Mouse (Mus musculus) adrenal gland, postnatal 25 days (tissue): ENCODE measurements around the gene Gm10306. TPM values are rescaled to one million over a fixed set of nuclear protein-coding genes. Genes with fewer than 3 reads are reported as not detected.

Experiments
- DNase-seq: peaks from one replicate; pipeline ENCODE4 v3.0.0; 2021; ENCODE audit warnings: mixed read lengths
- long read RNA-seq: library from polyadenylated mRNA; stranded (forward); transcript quantifications from one replicate; pipeline ENCODE4 v2.0.0, GENCODE M21; 2021
- total RNA-seq: library from RNA; stranded (reverse); gene quantifications from 2 replicates; pipeline ENCODE4 v1.2.3, GENCODE M21; 2021

The Gm10306 gene
- not detected in 2 replicates for total RNA-seq
- long read RNA-seq, partial matches to known transcripts, result 0 of 1 reads
- long read RNA-seq, other reads (novel, unspliced or antisense), result 0 of 1 reads

DNA sequence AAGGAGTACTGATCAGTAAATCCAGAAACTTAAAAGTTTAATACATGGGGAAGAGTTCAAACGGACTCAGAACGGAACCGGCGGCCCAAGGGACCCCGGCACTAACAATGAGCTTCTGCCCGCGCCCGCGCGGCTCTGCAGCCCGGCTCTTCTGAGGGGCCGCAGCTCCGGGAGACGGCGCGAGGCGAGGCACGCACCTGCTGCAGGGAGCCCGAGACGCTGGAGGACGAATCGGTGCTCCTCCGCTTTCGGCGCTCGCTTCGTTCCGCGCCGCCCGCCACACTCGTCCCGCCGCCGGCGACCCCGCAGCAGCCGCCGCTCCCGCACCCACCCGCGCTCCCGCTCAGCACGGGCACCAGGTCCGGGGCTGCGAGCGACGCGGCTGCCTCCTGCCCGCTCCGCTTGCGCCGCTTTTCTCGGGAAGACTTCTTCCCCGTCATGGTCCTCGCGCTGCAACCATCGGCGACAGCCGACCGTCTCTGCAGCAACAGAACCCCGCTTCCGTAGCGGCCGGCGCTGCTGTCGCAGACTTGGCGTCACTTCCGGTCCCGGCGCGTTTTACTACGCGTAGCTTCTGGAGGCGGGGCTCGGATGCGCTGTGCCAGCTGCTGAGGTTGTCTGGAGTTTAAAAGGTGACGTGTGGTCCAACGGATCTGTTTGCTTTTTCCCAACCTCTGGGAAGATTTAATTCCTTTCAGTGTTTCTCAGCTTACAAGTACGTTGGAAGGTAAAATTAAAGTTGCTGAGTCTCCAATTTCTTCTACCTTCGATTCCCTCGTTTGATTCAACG, at the start of gene Gm10306, which contains the start of gene Caap1:
TSS of gene Gm10306 (plus strand) at position 282 of the 790 bp plus-strand sequence.
TSS of gene Caap1 (minus strand) at position 532 of the 790 bp plus-strand sequence.
- DNase-seq, result peak; percentile 95

GRCm38 (mm10) chr4:94515366-94515765, 41.0 kb upstream of the Gm10306 start:
- no peak for DNase-seq

GRCm38 (mm10) chr4:94517631-94518030, 38.7 kb upstream of the Gm10306 start:
- DNase-seq, result peak; percentile 59

DNA sequence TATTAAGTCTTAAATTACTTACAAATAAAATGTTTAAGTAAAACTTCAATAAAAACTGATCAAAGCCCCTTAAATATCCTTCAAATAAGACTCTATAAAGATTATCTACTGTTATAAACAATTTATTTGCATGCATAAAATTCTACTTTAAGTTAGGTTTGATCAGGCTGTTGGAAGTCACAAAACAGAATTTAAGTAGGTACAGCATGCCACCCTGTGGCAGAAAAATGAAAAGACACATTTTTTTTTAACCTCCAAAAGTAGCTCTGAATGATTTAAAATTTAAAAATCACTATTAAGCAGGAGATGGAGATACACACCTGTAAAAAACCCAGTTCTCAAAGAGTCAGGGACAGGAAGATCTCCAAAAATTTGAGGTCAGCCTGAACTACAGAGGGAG, 33.0 kb upstream of the Gm10306 start:
- DNase-seq, result no peak

GRCm38 (mm10) chr4:94529448-94529847, 26.9 kb upstream of the Gm10306 start:
- DNase-seq, result no peak

DNA sequence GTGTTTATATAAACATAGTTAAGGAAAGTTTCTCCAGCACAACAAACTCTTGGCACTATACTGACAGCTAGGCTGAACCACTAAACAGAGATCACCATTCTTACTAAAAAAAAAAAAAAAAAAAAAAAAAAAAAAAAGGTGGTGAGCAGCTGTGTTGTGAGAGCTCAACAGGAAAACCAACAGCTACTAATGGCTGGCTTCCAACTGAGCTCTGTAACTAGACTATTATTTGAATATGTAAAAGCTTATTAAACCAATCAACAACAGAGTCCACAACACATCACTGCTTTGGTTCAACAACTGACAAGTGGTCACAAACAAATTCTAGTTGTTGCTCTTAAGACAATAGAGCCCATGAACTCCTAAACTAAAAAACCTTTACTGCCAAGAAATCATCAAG, 23.1 kb upstream of the Gm10306 start:
- DNase-seq, result no peak

DNA sequence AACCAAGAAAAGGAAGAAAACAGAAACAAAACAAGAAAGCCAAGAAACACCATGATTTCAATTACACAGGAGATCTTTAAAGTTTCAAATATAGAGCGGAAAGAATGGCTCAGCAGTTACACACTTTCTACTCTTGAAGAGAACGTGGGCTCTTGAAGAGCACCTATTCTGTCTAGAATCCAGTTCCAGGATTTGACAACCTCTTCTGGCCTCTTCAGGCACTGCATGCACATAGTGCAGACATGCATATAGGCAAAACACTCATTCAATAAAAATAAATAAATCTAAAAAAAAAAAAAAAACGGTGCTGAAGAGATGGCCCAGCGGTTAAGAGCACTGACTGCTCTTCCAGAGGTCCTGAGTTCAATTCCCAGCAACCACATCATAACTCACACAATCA, 13.3 kb upstream of the Gm10306 start:
- no peak for DNase-seq

GRCm38 (mm10) chr4:94544321-94544720, 12.0 kb upstream of the Gm10306 start:
- no peak for DNase-seq

DNA sequence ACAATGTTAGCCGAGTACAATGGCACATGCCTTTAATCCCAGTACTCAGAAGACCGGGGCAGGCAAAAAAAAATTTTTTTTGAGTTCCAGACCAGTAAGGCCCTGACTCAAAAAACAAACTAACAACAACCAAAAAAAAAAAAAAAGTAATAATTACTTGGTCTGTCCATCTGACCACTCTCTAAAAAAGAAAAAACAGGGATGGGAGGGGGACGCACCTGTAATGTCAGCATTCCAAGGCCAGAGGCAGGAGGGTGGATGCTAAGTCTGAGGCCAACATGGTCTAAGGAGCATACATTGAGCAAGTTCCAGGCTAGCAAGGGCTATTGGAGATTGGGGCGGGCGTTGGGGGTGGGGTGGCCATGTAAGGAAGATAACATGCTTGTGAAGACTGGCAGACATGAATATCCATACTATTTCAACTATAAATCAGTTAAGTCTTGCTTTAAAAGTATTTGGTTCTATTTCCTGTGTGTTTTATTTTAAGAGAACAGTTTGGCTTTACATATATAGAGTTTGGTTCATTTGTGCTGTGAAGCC, 1.3 kb upstream of the Gm10306 start:
- DNase-seq, result no peak

- DNase-seq, result no peak
Observed at GRCm38 (mm10) chr4:94557145-94557544, 799 bp downstream of the Gm10306 start.

DNA sequence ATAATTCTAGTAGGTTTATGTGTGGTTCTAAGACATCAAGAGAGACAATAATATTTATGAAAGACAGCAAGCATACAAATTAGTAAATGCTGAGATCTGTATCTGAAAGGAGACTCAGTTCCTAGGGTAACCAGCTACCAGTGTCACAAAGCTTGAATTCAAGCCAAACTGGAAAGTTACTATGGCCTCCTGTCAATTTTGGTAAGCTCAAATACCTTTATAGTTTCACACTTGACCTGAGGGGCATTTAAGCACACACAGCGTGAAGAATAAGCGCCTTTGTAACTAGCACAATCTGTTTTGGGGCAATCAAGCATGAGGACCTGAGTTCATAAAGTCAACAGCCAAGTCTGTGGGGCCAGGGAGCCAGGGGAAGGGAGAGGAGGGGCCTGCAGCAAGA, 2.9 kb downstream of the Gm10306 start:
- no peak for DNase-seq

GRCm38 (mm10) chr4:94560316-94560715, 4.0 kb downstream of the Gm10306 start:
- no peak for DNase-seq

DNA sequence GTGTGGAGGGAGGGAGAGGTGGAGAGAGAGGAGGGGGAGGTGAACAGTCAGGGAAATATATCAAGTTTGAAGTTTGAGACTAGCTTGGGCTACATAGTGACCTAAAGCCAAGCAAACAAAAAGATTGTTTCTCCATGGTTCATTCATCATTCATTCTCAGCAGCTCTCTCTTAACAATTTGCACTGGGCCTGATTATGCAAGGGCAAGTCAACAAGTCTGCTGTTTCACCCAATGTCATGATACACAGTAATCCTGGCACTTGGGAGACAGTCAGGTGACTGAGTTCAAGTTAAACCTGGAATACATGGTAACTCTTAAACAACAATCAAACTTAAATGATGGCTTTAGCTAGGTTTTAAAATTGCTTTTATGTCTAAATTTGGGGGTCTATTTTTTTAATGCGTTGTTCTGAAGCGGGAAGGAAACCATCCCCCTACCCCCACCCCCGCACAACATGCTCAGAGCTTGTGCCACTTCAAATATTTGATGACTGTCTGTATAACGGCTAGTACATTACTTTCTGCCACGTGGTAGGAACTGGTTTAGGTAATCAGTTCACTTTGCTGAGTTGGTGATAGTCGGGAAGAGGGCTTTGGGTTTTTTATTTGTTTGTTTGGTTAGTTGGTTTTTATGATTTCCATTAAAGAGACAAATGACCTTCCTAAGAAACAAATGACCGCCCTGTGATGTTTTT, 5.8 kb downstream of the Gm10306 start:
- no peak for DNase-seq

- DNase-seq, result no peak
Observed at GRCm38 (mm10) chr4:94564297-94564696, 8.0 kb downstream of the Gm10306 start.

GRCm38 (mm10) chr4:94572677-94573076, 16.3 kb downstream of the Gm10306 start:
- no peak for DNase-seq

- DNase-seq, result no peak
Observed at GRCm38 (mm10) chr4:94591765-94592381, 35.5 kb downstream of the Gm10306 start.

GRCm38 (mm10) chr4:94592709-94593108, 36.4 kb downstream of the Gm10306 start:
- no peak for DNase-seq

- no peak for DNase-seq
Observed at GRCm38 (mm10) chr4:94601395-94601794, 45.0 kb downstream of the Gm10306 start.

- DNase-seq, result no peak
Observed at GRCm38 (mm10) chr4:94602496-94603030, 46.2 kb downstream of the Gm10306 start.

GRCm38 (mm10) chr4:94603031-94603629, 46.8 kb downstream of the Gm10306 start, which contains the start of gene Plaa:
Gene Plaa, minus strand, starts transcription at chr4:94603244.
- peak; percentile 89 for DNase-seq

- DNase-seq, result no peak
Observed at GRCm38 (mm10) chr4:94604452-94605019, 48.2 kb downstream of the Gm10306 start.
